Mouse (Mus musculus) heart, adult 2 months (tissue): ENCODE measurements around the gene Cct4.

Source experiments
- CTCF ChIP-seq: fragments of 200-600 bp; IDR thresholded peaks from 2 replicates; pipeline ENCODE4 v1.8.1; 2022; ENCODE audit warnings: antibody characterized with exemption, mild to moderate bottlenecking, moderate library complexity
- POLR2A ChIP-seq: fragments of 200-500 bp; IDR thresholded peaks from 2 replicates; pipeline ENCODE4 v1.6.1; 2011; ENCODE audit warnings: mild to moderate bottlenecking, low read depth, low read length, control low read depth; ENCODE audit not compliant: insufficient read depth

DNA sequence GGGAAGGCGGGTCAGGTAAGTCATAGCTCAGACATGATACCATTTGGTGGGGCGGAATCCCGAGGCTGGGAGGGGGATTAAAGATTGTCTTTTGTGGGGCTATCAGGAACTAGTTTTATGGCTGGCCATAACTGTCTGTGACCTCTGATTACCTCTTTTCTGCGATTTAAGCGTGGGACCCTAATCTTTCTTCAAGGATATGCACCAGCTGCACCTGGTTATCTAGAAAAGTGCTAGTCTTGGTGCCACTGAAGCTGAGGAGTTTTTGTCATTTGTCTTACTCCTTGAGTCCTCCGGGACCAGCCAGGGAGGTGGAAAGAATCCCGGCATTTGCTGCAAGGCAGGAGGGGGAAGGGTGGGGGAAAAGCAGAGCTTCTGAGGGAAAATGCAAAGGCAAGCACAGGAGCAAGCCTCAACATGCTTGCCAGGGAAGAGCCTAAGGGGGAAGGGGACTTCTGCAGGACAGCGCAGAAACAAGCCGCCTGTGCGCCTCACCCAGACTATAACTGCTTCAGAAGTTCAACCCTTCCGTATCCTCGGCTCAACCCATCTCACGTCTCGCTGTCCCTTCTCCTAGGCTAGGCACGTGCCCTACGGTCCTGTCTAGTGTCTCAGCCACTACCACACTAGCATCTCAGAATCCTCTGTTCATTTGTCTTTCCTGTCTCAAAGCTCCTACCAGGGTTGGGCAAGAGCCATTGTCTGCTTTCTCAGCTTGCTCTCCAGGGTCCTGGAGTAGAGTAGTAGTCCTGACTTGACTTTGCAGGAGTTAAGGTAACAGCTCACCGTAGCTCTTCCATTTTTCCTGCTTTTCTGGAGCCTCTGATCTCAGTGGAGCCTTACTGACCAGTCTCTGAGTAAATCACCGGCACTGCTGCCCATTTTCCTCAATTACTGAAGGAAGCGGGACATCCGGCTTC is 57.6 kb downstream of the Cct4 start:
- TF ChIP-seq CTCF (no peak), POLR2A (no peak)
